Mouse (Mus musculus): ENCODE measurements around the gene Dusp23.

GRCm38 (mm10) chr1:172651288-172651987 is 18.7 kb upstream of the Dusp23 start:
- TF ChIP-seq CTCF (IDR thresholded peaks at IDR 0.05; ENCODE audit: low read depth, low read length) (no peak), POLR2A (IDR thresholded peaks at IDR 0.05; ENCODE audit: borderline replicate concordance, low read depth, low read length) (no peak)

All from bone marrow macrophage, adult 2 months (primary cell).